Mouse (Mus musculus) midbrain, embryonic 13.5 days (tissue): ENCODE results near the gene Ankrd55. TPM values are rescaled to one million over a fixed set of nuclear protein-coding genes. Genes with fewer than 3 reads are reported as not detected.

Source experiments
- ATAC-seq: fragments of 200-750 bp; cut with Nextera tagmentation; 2 replicates; pipeline ENCODE4 v1.8.0; 2017; ENCODE audit warnings: mild to moderate bottlenecking, moderate TSS enrichment, moderate library complexity
- H3K27ac ChIP-seq: fragments of 300-500 bp; sonication (generic); 2 replicates; pipeline ENCODE4 v1.5.1; 2015; ENCODE audit warnings: inconsistent platforms, mild to moderate bottlenecking, moderate library complexity
- H3K27me3 ChIP-seq: fragments of 300-500 bp; sonication (generic); 2 replicates; pipeline ENCODE4 v1.6.1; 2015; ENCODE audit warnings: mild to moderate bottlenecking, inconsistent platforms
- H3K36me3 ChIP-seq: fragments of 300-500 bp; sonication (generic); 2 replicates; pipeline ENCODE4 v1.6.1; 2015; ENCODE audit warnings: mild to moderate bottlenecking, inconsistent platforms
- H3K4me1 ChIP-seq: fragments of 300-500 bp; sonication (generic); replicated peaks from 2 replicates; pipeline ENCODE4 v1.6.1; 2015; ENCODE audit warnings: inconsistent platforms
- H3K4me2 ChIP-seq: fragments of 300-500 bp; sonication (generic); replicated peaks from 2 replicates; pipeline ENCODE4 v1.6.1; 2015; ENCODE audit warnings: moderate library complexity, mild to moderate bottlenecking, inconsistent platforms
- H3K4me3 ChIP-seq: fragments of 300-500 bp; sonication (generic); replicated peaks from 2 replicates; pipeline ENCODE4 v1.5.1; 2015; ENCODE audit warnings: mild to moderate bottlenecking, inconsistent platforms
- H3K9ac ChIP-seq: fragments of 300-500 bp; sonication (generic); replicated peaks from 2 replicates; pipeline ENCODE4 v1.6.1; 2015; ENCODE audit warnings: mild to moderate bottlenecking, inconsistent platforms
- H3K9me3 ChIP-seq: fragments of 300-500 bp; sonication (generic); 2 replicates; pipeline ENCODE4 v1.6.1; 2016; ENCODE audit warnings: mild to moderate bottlenecking, inconsistent platforms
- WGBS: fragments of 180-500 bp; shearing (Covaris S2); methylation state at CpG from one replicate; pipeline ENCODE4 v1.1.7; 2015; 5-methylcytosine and 5-hydroxymethylcytosine counted together
- polyA plus RNA-seq: library from polyadenylated mRNA; unstranded; fragments of >200 nt; fragmentation: Nextera tagmentation; extraction: Ambion mirVana; gene quantifications from 2 replicates; pipeline ENCODE4 v1.2.1, GENCODE M21; 2015

Gene Ankrd55
- polyA plus RNA-seq, 1 experiment from 2014 or later: 3.9 TPM

GRCm38 (mm10) chr13:112409851-112410250 lies 121.6 kb downstream of the Ankrd55 start:
- H3K27ac ChIP-seq: no peak overlapping the region
- H3K9ac ChIP-seq: no peak overlapping the region
- no peaks in the 10 kb centered on the region for H3K27me3 ChIP-seq
- H3K36me3 ChIP-seq: no peaks in the 10 kb centered on the region
- WGBS: 94% methylated on average over 1 of the region's 1 CpGs
- H3K4me1 ChIP-seq: no peaks in the 10 kb centered on the region
- no peak overlapping the region for H3K4me2 ChIP-seq
- no peaks in the 10 kb centered on the region for H3K9me3 ChIP-seq
- no peak overlapping the region for H3K4me3 ChIP-seq
- no peak for ATAC-seq

GRCm38 (mm10) chr13:112410461-112410860 lies 122.2 kb downstream of the Ankrd55 start:
- H3K9me3 ChIP-seq: no peaks in the 10 kb centered on the region
- H3K27me3 ChIP-seq: no peaks in the 10 kb centered on the region
- H3K4me3 ChIP-seq: no peak overlapping the region
- no peaks in the 10 kb centered on the region for H3K4me1 ChIP-seq
- H3K27ac ChIP-seq: no peak overlapping the region
- no peak overlapping the region for H3K4me2 ChIP-seq
- 89% methylated on average over 4 of the region's 4 CpGs for WGBS
- ATAC-seq: no peak
- no peak overlapping the region for H3K9ac ChIP-seq
- H3K36me3 ChIP-seq: no peaks in the 10 kb centered on the region

- no peaks in the 10 kb centered on the region for H3K9me3 ChIP-seq
- no peak overlapping the region for H3K4me2 ChIP-seq
- no peak overlapping the region for H3K27ac ChIP-seq
- WGBS: 91% methylated on average over 5 of the region's 5 CpGs
- ATAC-seq: no peak
- no peak overlapping the region for H3K9ac ChIP-seq
- H3K27me3 ChIP-seq: no peaks in the 10 kb centered on the region
- H3K4me3 ChIP-seq: no peak overlapping the region
- H3K4me1 ChIP-seq: no peaks in the 10 kb centered on the region
- no peaks in the 10 kb centered on the region for H3K36me3 ChIP-seq
Measured at GRCm38 (mm10) chr13:112411216-112411822, 123.1 kb downstream of the Ankrd55 start.

GRCm38 (mm10) chr13:112412251-112412650 lies 124.0 kb downstream of the Ankrd55 start:
- no peak overlapping the region for H3K9ac ChIP-seq
- no peak for ATAC-seq

GRCm38 (mm10) chr13:112412824-112413223 lies 124.6 kb downstream of the Ankrd55 start:
- WGBS: 84% methylated on average over 5 of the region's 5 CpGs
- H3K4me3 ChIP-seq: no peak overlapping the region
- H3K4me1 ChIP-seq: no peaks in the 10 kb centered on the region
- H3K4me2 ChIP-seq: no peak overlapping the region
- no peak overlapping the region for H3K9ac ChIP-seq
- H3K36me3 ChIP-seq: no peaks in the 10 kb centered on the region
- ATAC-seq: no peak
- no peak overlapping the region for H3K27ac ChIP-seq
- no peaks in the 10 kb centered on the region for H3K9me3 ChIP-seq
- no peaks in the 10 kb centered on the region for H3K27me3 ChIP-seq

More at GRCm38 (mm10) chr13:112412251-112412650, 124.0 kb downstream of the Ankrd55 start:
- H3K27ac ChIP-seq: no peak overlapping the region
- H3K4me3 ChIP-seq: no peak overlapping the region
- H3K4me1 ChIP-seq: no peaks in the 10 kb centered on the region
- H3K36me3 ChIP-seq: no peaks in the 10 kb centered on the region
- H3K4me2 ChIP-seq: no peak overlapping the region
- no peaks in the 10 kb centered on the region for H3K27me3 ChIP-seq
- no peaks in the 10 kb centered on the region for H3K9me3 ChIP-seq
- WGBS: 79% methylated on average over 3 of the region's 3 CpGs

- Histone ChIP-seq H3K4me2 (no peak overlapping the region), H3K9ac (no peak overlapping the region), H3K36me3 (no peaks in the 10 kb centered on the region), H3K4me1 (no peaks in the 10 kb centered on the region), H3K27me3 (no peaks in the 10 kb centered on the region), H3K4me3 (no peak overlapping the region), H3K9me3 (no peaks in the 10 kb centered on the region), H3K27ac (no peak overlapping the region)
- WGBS: 87% methylated on average over 8 of the region's 8 CpGs
- no peak for ATAC-seq
Measured at GRCm38 (mm10) chr13:112413611-112414010, 125.4 kb downstream of the Ankrd55 start.

- no peak overlapping the region for H3K27ac ChIP-seq
- H3K4me2 ChIP-seq: no peak overlapping the region
- H3K9ac ChIP-seq: no peak overlapping the region
- 78% methylated on average over 6 of the region's 6 CpGs for WGBS
- no peak for ATAC-seq
- H3K4me3 ChIP-seq: no peak overlapping the region
- no peaks in the 10 kb centered on the region for H3K36me3 ChIP-seq
- H3K4me1 ChIP-seq: no peaks in the 10 kb centered on the region
- H3K27me3 ChIP-seq: no peaks in the 10 kb centered on the region
- no peaks in the 10 kb centered on the region for H3K9me3 ChIP-seq
Measured at GRCm38 (mm10) chr13:112415896-112416295, 127.6 kb downstream of the Ankrd55 start.

GRCm38 (mm10) chr13:112416410-112417162 lies 128.3 kb downstream of the Ankrd55 start:
- ATAC-seq: no peak
- WGBS: 23% methylated on average over 8 of the region's 8 CpGs
- Histone ChIP-seq H3K9me3 (no peaks in the 10 kb centered on the region), H3K27ac (no peak overlapping the region), H3K27me3 (no peaks in the 10 kb centered on the region), H3K9ac (no peak overlapping the region), H3K4me3 (no peak overlapping the region), H3K4me1 (no peaks in the 10 kb centered on the region), H3K4me2 (no peak overlapping the region), H3K36me3 (no peaks in the 10 kb centered on the region)

GRCm38 (mm10) chr13:112417163-112417523 lies 128.9 kb downstream of the Ankrd55 start:
- no peak overlapping the region for H3K4me2 ChIP-seq
- no peak for ATAC-seq
- H3K4me3 ChIP-seq: no peak overlapping the region
- H3K9me3 ChIP-seq: no peaks in the 10 kb centered on the region
- no peaks in the 10 kb centered on the region for H3K27me3 ChIP-seq
- no peak overlapping the region for H3K9ac ChIP-seq
- WGBS: 33% methylated on average over 4 of the region's 4 CpGs
- H3K4me1 ChIP-seq: no peaks in the 10 kb centered on the region
- no peaks in the 10 kb centered on the region for H3K36me3 ChIP-seq
- H3K27ac ChIP-seq: no peak overlapping the region

- no peak overlapping the region for H3K4me3 ChIP-seq
- no peak overlapping the region for H3K9ac ChIP-seq
- no peaks in the 10 kb centered on the region for H3K4me1 ChIP-seq
- H3K4me2 ChIP-seq: no peak overlapping the region
- H3K9me3 ChIP-seq: no peaks in the 10 kb centered on the region
- no peaks in the 10 kb centered on the region for H3K36me3 ChIP-seq
- 85% methylated on average over 2 of the region's 2 CpGs for WGBS
- ATAC-seq: no peak
- no peak overlapping the region for H3K27ac ChIP-seq
- no peaks in the 10 kb centered on the region for H3K27me3 ChIP-seq
Measured at GRCm38 (mm10) chr13:112417861-112418423, 129.7 kb downstream of the Ankrd55 start.

- no peak overlapping the region for H3K4me2 ChIP-seq
- H3K9ac ChIP-seq: no peak overlapping the region
- no peak overlapping the region for H3K27ac ChIP-seq
- H3K4me3 ChIP-seq: no peak overlapping the region
- H3K36me3 ChIP-seq: no peaks in the 10 kb centered on the region
- ATAC-seq: no peak
- H3K27me3 ChIP-seq: no peaks in the 10 kb centered on the region
- no peaks in the 10 kb centered on the region for H3K4me1 ChIP-seq
- no peaks in the 10 kb centered on the region for H3K9me3 ChIP-seq
- 92% methylated on average over 4 of the region's 4 CpGs for WGBS
Measured at GRCm38 (mm10) chr13:112418595-112418994, 130.3 kb downstream of the Ankrd55 start.

GRCm38 (mm10) chr13:112424212-112424611 lies 136.0 kb downstream of the Ankrd55 start:
- no peak overlapping the region for H3K9ac ChIP-seq
- H3K9me3 ChIP-seq: no peaks in the 10 kb centered on the region
- H3K36me3 ChIP-seq: no peaks in the 10 kb centered on the region
- H3K4me1 ChIP-seq: no peaks in the 10 kb centered on the region
- H3K27me3 ChIP-seq: no peaks in the 10 kb centered on the region
- no peak overlapping the region for H3K27ac ChIP-seq
- H3K4me2 ChIP-seq: no peak overlapping the region
- WGBS: 83% methylated on average over 2 of the region's 2 CpGs
- H3K4me3 ChIP-seq: no peak overlapping the region
- no peak for ATAC-seq
